ENCODE assay signal across 20 mouse cellular contexts in the genomic region with DNA sequence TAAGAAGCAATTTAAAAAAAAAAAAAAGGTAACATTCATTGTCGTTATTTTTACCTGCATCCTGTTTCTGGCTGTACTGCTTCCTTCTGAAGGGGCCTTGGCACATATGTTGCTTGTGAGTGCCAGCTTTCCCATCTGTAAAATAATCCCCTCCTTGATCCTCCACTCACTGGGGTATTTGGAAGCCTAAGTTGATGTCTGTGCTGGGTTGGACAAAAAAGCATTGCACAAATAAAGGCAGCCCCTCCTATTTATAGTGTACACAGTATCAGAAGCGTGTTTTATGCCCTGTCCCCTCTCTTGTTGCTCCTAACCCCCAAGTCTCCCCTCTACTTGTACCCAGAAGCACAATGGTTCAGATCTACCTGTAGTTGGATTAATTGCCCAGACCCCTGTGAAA.
DNase-seq lines count a peak whose midpoint lies in the region; ATAC-seq lines count a peak whose summit lies in the region.
"Had no signal": no experiment of that assay in that cellular context is flagged by ENCODE, and none has a peak within 500 bp of the region (broad histone marks: within the 10 kb centered on the region; RNA-seq: fewer than 3 reads in every experiment).

No protein-coding gene starts in this region.

- H3K4me3 ChIP-seq in hindbrain, embryonic 13.5 days = no peak overlapping the region
- no peak overlapping the region for H3K4me3 ChIP-seq in hindbrain, embryonic 11.5 days (ENCODE audit: low read depth, low read length)
- no peak overlapping the region for H3K4me3 ChIP-seq in neural tube, embryonic 15.5 days (replicated peaks)
- H3K4me3 ChIP-seq: embryonic facial prominence, embryonic 12.5 days; gastrocnemius, adult 2 months; heart, embryonic 10.5 days; limb, embryonic 15.5 days had no signal

- peak; percentile 71 to 80 for DNase-seq in cerebellum, postnatal 10 days
- no peak for DNase-seq in cerebellum, adult 11-12 months
- DNase-seq in hindbrain, embryonic 11.5 days (ENCODE audit: low spot score) = no peak
- DNase-seq in retina, postnatal 1 day = peak; percentile 35
- no peak for DNase-seq in retina, embryonic 14.5 days (ENCODE audit: low spot score)
- DNase-seq in layer of hippocampus, postnatal 25 days (ENCODE audit: extremely low spot score in 1 of 2, low spot score in 1 of 2) = no peak
- DNase-seq: adrenal gland, postnatal 10 days; cerebellum, adult 9-11 months; gastrocnemius, adult 2 months; kidney, postnatal 4 days; lung, embryonic 14.5 days; thymus, adult 18-20 months; thymus, postnatal 36 days had no signal

- peaks cover 11% of the 10 kb centered on the region for H3K4me1 ChIP-seq in hindbrain, embryonic 13.5 days (replicated peaks)
- no peaks in the 10 kb centered on the region for H3K4me1 ChIP-seq in hindbrain, embryonic 11.5 days (replicated peaks; ENCODE audit: control insufficient read depth, insufficient read depth, low read length)
- peaks cover 12% of the 10 kb centered on the region for H3K4me1 ChIP-seq in neural tube, embryonic 15.5 days
- H3K4me1 ChIP-seq: embryonic facial prominence, embryonic 12.5 days; heart, embryonic 10.5 days; limb, embryonic 15.5 days had no signal

- no peak overlapping the region for H3K4me2 ChIP-seq in hindbrain, embryonic 13.5 days
- H3K4me2 ChIP-seq in hindbrain, embryonic 11.5 days (replicated peaks; ENCODE audit: low read depth, low read length) = no peak overlapping the region
- no peak overlapping the region for H3K4me2 ChIP-seq in neural tube, embryonic 15.5 days
- H3K4me2 ChIP-seq: embryonic facial prominence, embryonic 12.5 days; limb, embryonic 15.5 days; lung, embryonic 14.5 days had no signal

- H3K36me3 ChIP-seq in hindbrain, embryonic 13.5 days = no peaks in the 10 kb centered on the region
- H3K36me3 ChIP-seq in hindbrain, embryonic 11.5 days (ENCODE audit: control insufficient read depth, insufficient read depth, low read length) = no peaks in the 10 kb centered on the region
- no peaks in the 10 kb centered on the region for H3K36me3 ChIP-seq in neural tube, embryonic 15.5 days
- H3K36me3 ChIP-seq: embryonic facial prominence, embryonic 12.5 days; heart, embryonic 10.5 days; limb, embryonic 15.5 days had no signal

- H3K9ac ChIP-seq in hindbrain, embryonic 13.5 days = no peak overlapping the region
- H3K9ac ChIP-seq in hindbrain, embryonic 11.5 days (ENCODE audit: low read depth, low read length) = no peak overlapping the region
- no peak overlapping the region for H3K9ac ChIP-seq in neural tube, embryonic 15.5 days (replicated peaks)
- H3K9ac ChIP-seq: embryonic facial prominence, embryonic 12.5 days; limb, embryonic 15.5 days; liver, embryonic 14.5 days; lung, embryonic 14.5 days had no signal

- peak; percentile 49; the same call in 1 of the 2 replicates for ATAC-seq in hindbrain, embryonic 13.5 days (ENCODE audit: low FRiP score)
- no peak for ATAC-seq in hindbrain, embryonic 11.5 days (ENCODE audit: low FRiP score)
- peak; percentile 35; the same call in 1 of the 2 replicates for ATAC-seq in neural tube, embryonic 15.5 days (ENCODE audit: low FRiP score)
- ATAC-seq: intestine, embryonic 16.5 days had no signal

- WGBS in hindbrain, embryonic 13.5 days = 49% methylated on average over 2 of the region's 2 CpGs
- 67% methylated on average over 2 of the region's 2 CpGs for WGBS in hindbrain, embryonic 11.5 days
- WGBS in neural tube, embryonic 15.5 days = 40% methylated on average over 2 of the region's 2 CpGs

- no peaks in the 10 kb centered on the region for H3K9me3 ChIP-seq in hindbrain, embryonic 13.5 days
- no peaks in the 10 kb centered on the region for H3K9me3 ChIP-seq in hindbrain, embryonic 11.5 days (ENCODE audit: control insufficient read depth, low read length)
- no peaks in the 10 kb centered on the region for H3K9me3 ChIP-seq in neural tube, embryonic 15.5 days (replicated peaks)
- H3K9me3 ChIP-seq: embryonic facial prominence, embryonic 12.5 days; heart, embryonic 10.5 days; limb, embryonic 15.5 days had no signal

- no peaks in the 10 kb centered on the region for H3K27me3 ChIP-seq in hindbrain, embryonic 13.5 days
- no peaks in the 10 kb centered on the region for H3K27me3 ChIP-seq in hindbrain, embryonic 11.5 days (ENCODE audit: control insufficient read depth, insufficient read depth, low read length)
- no peaks in the 10 kb centered on the region for H3K27me3 ChIP-seq in neural tube, embryonic 15.5 days (replicated peaks)
- H3K27me3 ChIP-seq: embryonic facial prominence, embryonic 12.5 days; limb, embryonic 15.5 days had no signal

- H3K27ac ChIP-seq in hindbrain, embryonic 13.5 days = peak overlapping the region; percentile 13; the same call in 1 of the 2 replicates
- no peak overlapping the region for H3K27ac ChIP-seq in hindbrain, embryonic 11.5 days (ENCODE audit: low read depth, low read length)
- H3K27ac ChIP-seq in neural tube, embryonic 15.5 days (replicated peaks) = peak overlapping the region; percentile 23; the same call in 1 of the 2 replicates
- H3K27ac ChIP-seq: embryonic facial prominence, embryonic 12.5 days; gastrocnemius, adult 2 months; heart, embryonic 10.5 days; limb, embryonic 15.5 days; liver, embryonic 14.5 days had no signal

Comparison
In these comparisons a context has a peak if more than half of its experiments do, and no peak if none do; other contexts are left out.
1. DNase-seq: peak in cerebellum, postnatal 10 days (2 of 2) and retina, postnatal 1 day (single experiment); none in cerebellum, adult 11-12 months (single experiment), hindbrain, embryonic 11.5 days (single experiment), retina, embryonic 14.5 days (single experiment) and layer of hippocampus, postnatal 25 days (0 of 2).